Mouse (Mus musculus): Measurements from ENCODE around the gene Lonp2. TPM values are rescaled to one million over a fixed set of nuclear protein-coding genes. Genes with fewer than 3 reads are reported as not detected.

Lonp2 gene
- total and polyA plus RNA-seq, 3 experiments = 42.5 to 73.4 (median 47.8) TPM

DNA sequence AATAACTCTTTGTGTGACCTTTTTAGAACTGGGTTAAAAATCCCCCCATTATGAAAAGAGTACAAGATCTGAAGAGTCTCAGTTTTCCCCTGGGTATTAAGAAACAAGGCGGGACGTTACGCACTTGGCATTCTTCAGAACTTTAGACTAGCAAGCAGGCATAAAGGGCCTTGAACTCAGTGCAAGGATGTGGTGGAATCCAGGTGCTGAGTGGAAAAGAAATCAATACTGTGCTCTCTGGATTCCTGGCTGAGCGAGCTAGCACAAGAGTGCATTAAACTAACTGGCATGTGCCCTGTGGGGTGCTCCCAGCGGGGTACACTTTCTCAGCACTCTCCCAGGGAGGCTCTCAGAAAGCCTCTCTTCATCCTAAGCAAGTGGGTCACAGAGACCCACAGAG lies 139.0 kb downstream of the Lonp2 start:
- Histone ChIP-seq H3K27me3 (ENCODE audit: insufficient read depth, low read length) (peaks cover 35% of the 10 kb centered on the region), H3K36me3 (replicated peaks) (no peaks in the 10 kb centered on the region), H3K4me3 (ENCODE audit: low read depth, low read length) (no peak overlapping the region), H3K4me1 (ENCODE audit: insufficient read depth, low read depth, low read length) (peaks cover 2% of the 10 kb centered on the region; the same call in 1 of the 2 replicates), H3K9me3 (replicated peaks) (no peaks in the 10 kb centered on the region)
- no peak for ATAC-seq (ENCODE audit: extremely low read depth, insufficient number of reproducible peaks, low FRiP score, poor library complexity, severe bottlenecking)
- no peak for DNase-seq (ENCODE audit: low spot score)
- TF ChIP-seq TAL1 (conservative IDR thresholded peaks at IDR 0.05; ENCODE audit: low read depth, low read length) = no peak
- no peak for TF ChIP-seq CTCF (IDR thresholded peaks at IDR 0.05; ENCODE audit: low read depth, low read length)
- TF ChIP-seq GATA1 (IDR thresholded peaks at IDR 0.05; ENCODE audit: borderline replicate concordance, low read length) = no peak
- no peak for TF ChIP-seq GATA2 (IDR thresholded peaks at IDR 0.05; ENCODE audit: borderline replicate concordance, low read depth, low read length)
- TF ChIP-seq POLR2AphosphoS5 (IDR thresholded peaks at IDR 0.05; ENCODE audit: insufficient replicate concordance, low read depth, low read length) = no peak

GRCm38 (mm10) chr8:86765155-86765554 lies 141.3 kb downstream of the Lonp2 start:
- DNase-seq (ENCODE audit: low spot score) (no peak), ATAC-seq (ENCODE audit: extremely low read depth, insufficient number of reproducible peaks, low FRiP score, poor library complexity, severe bottlenecking) (no peak)
- Histone ChIP-seq H3K4me3 (ENCODE audit: low read depth, low read length) (no peak overlapping the region), H3K27me3 (ENCODE audit: insufficient read depth, low read length) (peaks cover 38% of the 10 kb centered on the region), H3K9me3 (replicated peaks) (no peaks in the 10 kb centered on the region), H3K36me3 (replicated peaks) (no peaks in the 10 kb centered on the region), H3K4me1 (ENCODE audit: insufficient read depth, low read depth, low read length) (peaks cover 2% of the 10 kb centered on the region; the same call in 1 of the 2 replicates)
- no peak for TF ChIP-seq CTCF (IDR thresholded peaks at IDR 0.05; ENCODE audit: low read depth, low read length)
- TF ChIP-seq GATA2 (IDR thresholded peaks at IDR 0.05; ENCODE audit: borderline replicate concordance, low read depth, low read length) = no peak
- TF ChIP-seq POLR2AphosphoS5 (IDR thresholded peaks at IDR 0.05; ENCODE audit: insufficient replicate concordance, low read depth, low read length) = no peak
- no peak for TF ChIP-seq GATA1 (IDR thresholded peaks at IDR 0.05; ENCODE audit: borderline replicate concordance, low read length)
- no peak for TF ChIP-seq TAL1 (conservative IDR thresholded peaks at IDR 0.05; ENCODE audit: low read depth, low read length)

- no peak for ATAC-seq (ENCODE audit: extremely low read depth, insufficient number of reproducible peaks, low FRiP score, poor library complexity, severe bottlenecking)
- Histone ChIP-seq H3K27me3 (ENCODE audit: insufficient read depth, low read length) (peaks cover 35% of the 10 kb centered on the region), H3K36me3 (replicated peaks) (no peaks in the 10 kb centered on the region), H3K4me1 (ENCODE audit: insufficient read depth, low read depth, low read length) (peaks cover 2% of the 10 kb centered on the region; the same call in 1 of the 2 replicates), H3K4me3 (ENCODE audit: low read depth, low read length) (no peak overlapping the region), H3K9me3 (replicated peaks) (no peaks in the 10 kb centered on the region)
- TF ChIP-seq TAL1 (conservative IDR thresholded peaks at IDR 0.05; ENCODE audit: low read depth, low read length) (no peak), POLR2AphosphoS5 (IDR thresholded peaks at IDR 0.05; ENCODE audit: insufficient replicate concordance, low read depth, low read length) (no peak), GATA2 (IDR thresholded peaks at IDR 0.05; ENCODE audit: borderline replicate concordance, low read depth, low read length) (no peak)
- no peak for DNase-seq (ENCODE audit: low spot score)
Measured at GRCm38 (mm10) chr8:86765669-86766068, 141.8 kb downstream of the Lonp2 start.

- peaks cover 2% of the 10 kb centered on the region; the same call in 1 of the 2 replicates for H3K4me1 ChIP-seq (ENCODE audit: insufficient read depth, low read depth, low read length)
- peaks cover 34% of the 10 kb centered on the region for H3K27me3 ChIP-seq (ENCODE audit: insufficient read depth, low read length)
- no peaks in the 10 kb centered on the region for H3K9me3 ChIP-seq (replicated peaks)
- no peak overlapping the region for H3K4me3 ChIP-seq (ENCODE audit: low read depth, low read length)
- H3K36me3 ChIP-seq (replicated peaks) = no peaks in the 10 kb centered on the region
- no peak for ATAC-seq (ENCODE audit: extremely low read depth, insufficient number of reproducible peaks, low FRiP score, poor library complexity, severe bottlenecking)
- no peak for TF ChIP-seq GATA2 (IDR thresholded peaks at IDR 0.05; ENCODE audit: borderline replicate concordance, low read depth, low read length)
- TF ChIP-seq TAL1 (conservative IDR thresholded peaks at IDR 0.05; ENCODE audit: low read depth, low read length) = no peak
- no peak for TF ChIP-seq POLR2AphosphoS5 (IDR thresholded peaks at IDR 0.05; ENCODE audit: insufficient replicate concordance, low read depth, low read length)
- no peak for TF ChIP-seq CTCF (IDR thresholded peaks at IDR 0.05; ENCODE audit: low read depth, low read length)
- no peak for TF ChIP-seq GATA1 (IDR thresholded peaks at IDR 0.05; ENCODE audit: borderline replicate concordance, low read length)
- no peak for DNase-seq (ENCODE audit: low spot score)
Measured at GRCm38 (mm10) chr8:86766548-86767211, 142.8 kb downstream of the Lonp2 start.

GRCm38 (mm10) chr8:86768499-86768898 lies 144.7 kb downstream of the Lonp2 start:
- H3K4me3 ChIP-seq (ENCODE audit: low read depth, low read length) = no peak overlapping the region
- ATAC-seq (ENCODE audit: extremely low read depth, insufficient number of reproducible peaks, low FRiP score, poor library complexity, severe bottlenecking) (no peak), DNase-seq (ENCODE audit: low spot score) (no peak)
- no peaks in the 10 kb centered on the region for H3K9me3 ChIP-seq (replicated peaks)
- peaks cover 22% of the 10 kb centered on the region for H3K27me3 ChIP-seq (ENCODE audit: insufficient read depth, low read length)
- H3K36me3 ChIP-seq (replicated peaks) = no peaks in the 10 kb centered on the region
- peaks cover 2% of the 10 kb centered on the region; the same call in 1 of the 2 replicates for H3K4me1 ChIP-seq (ENCODE audit: insufficient read depth, low read depth, low read length)
- TF ChIP-seq TAL1 (conservative IDR thresholded peaks at IDR 0.05; ENCODE audit: low read depth, low read length) (no peak), POLR2AphosphoS5 (IDR thresholded peaks at IDR 0.05; ENCODE audit: insufficient replicate concordance, low read depth, low read length) (no peak), GATA1 (IDR thresholded peaks at IDR 0.05; ENCODE audit: borderline replicate concordance, low read length) (no peak), GATA2 (IDR thresholded peaks at IDR 0.05; ENCODE audit: borderline replicate concordance, low read depth, low read length) (no peak), CTCF (IDR thresholded peaks at IDR 0.05; ENCODE audit: low read depth, low read length) (no peak)

- Histone ChIP-seq H3K36me3 (replicated peaks) (no peaks in the 10 kb centered on the region), H3K9me3 (replicated peaks) (no peaks in the 10 kb centered on the region), H3K4me3 (ENCODE audit: low read depth, low read length) (no peak overlapping the region), H3K27me3 (ENCODE audit: insufficient read depth, low read length) (peaks cover 17% of the 10 kb centered on the region), H3K4me1 (ENCODE audit: insufficient read depth, low read depth, low read length) (peaks cover 4% of the 10 kb centered on the region; the same call in 1 of the 2 replicates)
- no peak for TF ChIP-seq GATA1 (IDR thresholded peaks at IDR 0.05; ENCODE audit: borderline replicate concordance, low read length)
- TF ChIP-seq CTCF (IDR thresholded peaks at IDR 0.05; ENCODE audit: low read depth, low read length) = no peak
- TF ChIP-seq POLR2AphosphoS5 (IDR thresholded peaks at IDR 0.05; ENCODE audit: insufficient replicate concordance, low read depth, low read length) = no peak
- no peak for TF ChIP-seq TAL1 (conservative IDR thresholded peaks at IDR 0.05; ENCODE audit: low read depth, low read length)
- TF ChIP-seq GATA2 (IDR thresholded peaks at IDR 0.05; ENCODE audit: borderline replicate concordance, low read depth, low read length) = no peak
- DNase-seq (ENCODE audit: low spot score) (no peak), ATAC-seq (ENCODE audit: extremely low read depth, insufficient number of reproducible peaks, low FRiP score, poor library complexity, severe bottlenecking) (no peak)
Measured at GRCm38 (mm10) chr8:86769945-86770715, 146.3 kb downstream of the Lonp2 start.

Other genes with a start within 250 kb of the Lonp2 start
- gene Abcc12, start 43.4 kb upstream of the Lonp2 start, total RNA-seq (2014; fragmentation: Nextera tagmentation) = not detected in 2 replicates
- 0.05 TPM in 1 of 2 replicates, not detected in the other for gene Abcc12, start 43.4 kb upstream of the Lonp2 start, total RNA-seq (2017)
- 0.01 TPM in 1 of 2 replicates, not detected in the other for gene Abcc12, start 43.4 kb upstream of the Lonp2 start, polyA plus RNA-seq (2012)
- gene Gm10638, start 121.7 kb downstream of the Lonp2 start, total RNA-seq (2014; fragmentation: Nextera tagmentation) = not detected in 2 replicates
- gene Gm10638, start 121.7 kb downstream of the Lonp2 start, total RNA-seq (2017) = 0.16 and 0.17 TPM in 2 replicates
- gene Gm10638, start 121.7 kb downstream of the Lonp2 start, polyA plus RNA-seq (2012) = 0.24 and 0.43 TPM in 2 replicates
- 21.3 and 24.7 TPM in 2 replicates for gene Siah1a, start 121.9 kb downstream of the Lonp2 start, total RNA-seq (2014; fragmentation: Nextera tagmentation)
- gene Siah1a, start 121.9 kb downstream of the Lonp2 start, total RNA-seq (2017) = 17.2 and 21.0 TPM in 2 replicates
- 5.2 and 7.7 TPM in 2 replicates for gene Siah1a, start 121.9 kb downstream of the Lonp2 start, polyA plus RNA-seq (2012)